Mouse (Mus musculus) liver, postnatal 0 days (tissue): ENCODE data around the gene Fam171b.

Experiments used
- CTCF ChIP-seq: sonication (generic); IDR thresholded peaks from 2 replicates; pipeline ENCODE4 v1.5.1; 2016; ENCODE audit warnings: antibody characterized with exemption, low read depth
- EP300 ChIP-seq: IDR thresholded peaks from 2 replicates; pipeline ENCODE4 v1.6.1; 2016; ENCODE audit warnings: antibody characterized with exemption, low read depth, mild to moderate bottlenecking

DNA sequence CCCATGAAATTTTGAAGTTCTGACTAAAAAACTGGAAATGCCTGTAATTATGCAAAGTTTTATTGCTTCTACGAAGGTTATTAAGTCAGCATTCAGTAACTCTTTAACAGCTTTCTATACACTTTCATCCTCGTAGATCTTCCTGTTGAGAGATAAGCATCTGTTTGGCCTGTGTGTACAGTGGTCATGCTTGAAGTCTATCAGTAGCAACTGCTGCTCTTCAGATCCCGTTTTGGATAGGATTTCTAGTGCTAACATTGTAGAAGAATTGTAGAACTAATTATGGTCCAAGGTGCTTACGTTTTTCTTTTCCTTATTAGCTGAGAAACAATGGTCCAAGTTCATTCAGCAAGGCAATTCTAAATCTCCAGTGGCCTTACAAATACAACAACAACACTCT, 16.7 kb upstream of the Fam171b start:
- no peak for TF ChIP-seq EP300
- no peak for TF ChIP-seq CTCF
